Mouse (Mus musculus): ENCODE data around the gene Glt1d1.

GRCm38 (mm10) chr5:127741331-127741730 lies 109.3 kb downstream of the Glt1d1 start:
- no peak for TF ChIP-seq EP300 (IDR thresholded peaks at IDR 0.05; ENCODE audit: low read depth)
- TF ChIP-seq CTCF (IDR thresholded peaks at IDR 0.05; ENCODE audit: low read depth): no peak

Measured in liver, postnatal 0 days (tissue).